Mouse (Mus musculus): ENCODE measurements around the gene Setdb2. TPM values are rescaled to one million over a fixed set of nuclear protein-coding genes. Genes with fewer than 3 reads are reported as not detected.
A peak's percentile ranks its signal among the peaks of the same experiment; 100 is the strongest.
"Not testable (repeated sequence)": the region's sequence is repeated elsewhere in the genome, so short reads cannot be mapped to it uniquely, and the experiment has no call there.

Setdb2 gene
- polyA plus RNA-seq, 1 experiment = 0.29 TPM

DNA sequence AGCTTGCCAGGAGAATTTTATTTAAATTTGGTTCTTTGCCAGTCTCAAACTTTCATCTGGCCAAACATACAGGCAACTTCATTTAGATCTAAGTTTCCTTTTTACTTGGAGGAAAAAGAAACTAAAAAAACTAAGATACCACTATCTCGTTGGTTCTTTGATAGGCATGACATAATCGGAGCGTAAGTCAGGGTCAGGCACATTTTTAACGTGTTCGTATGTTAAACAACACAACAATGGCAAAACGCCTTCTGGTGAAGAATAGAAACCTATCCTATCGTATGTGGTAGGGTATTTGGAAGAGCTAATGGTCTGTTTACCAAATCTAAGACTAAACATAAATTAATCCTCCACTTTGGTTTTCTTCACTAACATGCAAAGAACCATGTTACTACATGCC is 645 bp downstream of the Setdb2 start:
- H3K4me1 ChIP-seq (ENCODE audit: control insufficient read depth) = peaks cover 20% of the 10 kb centered on the region

DNA sequence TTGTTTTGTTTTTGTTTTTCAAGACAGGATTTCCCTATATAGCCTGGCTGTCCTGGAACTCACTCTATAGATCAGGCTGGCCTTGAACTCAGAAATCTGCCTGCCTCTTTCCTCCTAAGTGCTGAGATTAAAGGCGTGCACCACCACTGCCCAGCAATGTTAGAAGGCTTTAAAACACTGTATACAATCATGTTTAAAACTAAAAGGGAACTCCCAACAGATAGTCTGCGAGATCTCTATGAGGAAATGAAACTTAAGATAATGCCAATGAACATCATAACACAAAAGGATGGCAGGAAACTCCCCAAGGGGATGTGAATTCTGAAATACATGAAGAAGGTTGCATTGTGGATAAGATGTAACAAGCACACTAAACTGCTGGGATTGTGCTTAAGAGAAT is 2.2 kb downstream of the Setdb2 start:
- Histone ChIP-seq H3K36me3 (ENCODE audit: control insufficient read depth) (peaks cover 18% of the 10 kb centered on the region), H3K4me3 (replicated peaks) (no peak overlapping the region), H3K9me3 (ENCODE audit: control insufficient read depth, low read length) (no peaks in the 10 kb centered on the region), H3K27me3 (ENCODE audit: control insufficient read depth) (no peaks in the 10 kb centered on the region), H3K4me1 (ENCODE audit: control insufficient read depth) (peaks cover 28% of the 10 kb centered on the region)
- TF ChIP-seq TAL1 (IDR thresholded peaks at IDR 0.05; ENCODE audit: low read length) (no peak), GATA1 (IDR thresholded peaks at IDR 0.05; ENCODE audit: low read length) (no peak)

More for the DNA sequence above, 645 bp downstream of the Setdb2 start:
- H3K4me3 ChIP-seq (replicated peaks) = peak overlapping the region; percentile 95
- H3K27me3 ChIP-seq (ENCODE audit: control insufficient read depth) = no peaks in the 10 kb centered on the region
- peaks cover 13% of the 10 kb centered on the region for H3K36me3 ChIP-seq (ENCODE audit: control insufficient read depth)
- H3K9me3 ChIP-seq (ENCODE audit: control insufficient read depth, low read length) = no peaks in the 10 kb centered on the region
- TF ChIP-seq TAL1 (IDR thresholded peaks at IDR 0.05; ENCODE audit: low read length) (no peak), GATA1 (IDR thresholded peaks at IDR 0.05; ENCODE audit: low read length) (no peak)

DNA sequence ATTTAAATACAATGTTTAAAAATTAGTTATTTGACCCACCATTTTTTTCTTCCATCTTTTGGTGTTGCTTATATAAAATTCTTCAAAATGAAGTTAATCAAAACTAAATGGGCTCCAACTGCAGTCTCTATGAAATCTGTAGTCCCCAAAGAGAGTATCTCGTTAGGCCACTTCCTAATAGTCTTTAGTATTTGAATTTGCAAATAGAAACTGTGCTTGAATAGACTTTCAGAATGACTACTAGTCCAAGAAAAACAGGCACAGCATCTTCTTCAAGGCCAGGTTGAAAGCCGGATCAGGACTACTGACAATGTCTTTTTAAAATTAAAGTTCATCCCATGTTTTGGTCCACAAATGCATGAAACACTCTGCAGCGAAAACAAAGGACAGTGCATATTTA is 3.3 kb downstream of the Setdb2 start:
- H3K4me3 ChIP-seq (replicated peaks) = no peak overlapping the region
- no peak for TF ChIP-seq GATA1 (IDR thresholded peaks at IDR 0.05; ENCODE audit: low read length)
- TF ChIP-seq TAL1 (IDR thresholded peaks at IDR 0.05; ENCODE audit: low read length) = no peak

DNA sequence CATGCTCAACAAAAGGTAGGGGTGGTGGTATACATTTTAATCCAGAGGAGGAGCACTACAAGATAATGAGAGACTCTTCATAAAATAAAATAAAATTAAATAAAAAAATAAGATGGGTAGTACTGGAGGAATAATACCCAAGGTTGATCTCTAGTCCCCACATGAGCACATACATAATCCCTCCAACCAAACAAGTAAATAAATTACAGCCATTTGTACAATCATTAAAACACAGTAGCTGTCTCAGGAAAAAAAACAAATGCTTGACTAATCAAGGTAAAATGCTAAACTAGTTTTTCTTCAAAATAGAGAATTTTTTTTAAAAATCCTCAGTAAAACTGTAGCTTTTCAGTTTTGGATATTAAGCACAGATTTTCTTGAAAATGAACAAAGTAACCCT is 5.5 kb downstream of the Setdb2 start:
- no peaks in the 10 kb centered on the region for H3K27me3 ChIP-seq (ENCODE audit: control insufficient read depth)
- peaks cover 26% of the 10 kb centered on the region for H3K36me3 ChIP-seq (ENCODE audit: control insufficient read depth)
- H3K9me3 ChIP-seq (ENCODE audit: control insufficient read depth, low read length) = no peaks in the 10 kb centered on the region
- TF ChIP-seq GATA1 (IDR thresholded peaks at IDR 0.05; ENCODE audit: low read length) (no peak), TAL1 (IDR thresholded peaks at IDR 0.05; ENCODE audit: low read length) (no peak)
- H3K4me1 ChIP-seq (ENCODE audit: control insufficient read depth) = peaks cover 20% of the 10 kb centered on the region
- H3K4me3 ChIP-seq (replicated peaks) = no peak overlapping the region

More for the DNA sequence above, 3.3 kb downstream of the Setdb2 start:
- H3K9me3 ChIP-seq (ENCODE audit: control insufficient read depth, low read length) = no peaks in the 10 kb centered on the region
- peaks cover 18% of the 10 kb centered on the region for H3K36me3 ChIP-seq (ENCODE audit: control insufficient read depth)
- peaks cover 24% of the 10 kb centered on the region for H3K4me1 ChIP-seq (ENCODE audit: control insufficient read depth)
- H3K27me3 ChIP-seq (ENCODE audit: control insufficient read depth) = no peaks in the 10 kb centered on the region

DNA sequence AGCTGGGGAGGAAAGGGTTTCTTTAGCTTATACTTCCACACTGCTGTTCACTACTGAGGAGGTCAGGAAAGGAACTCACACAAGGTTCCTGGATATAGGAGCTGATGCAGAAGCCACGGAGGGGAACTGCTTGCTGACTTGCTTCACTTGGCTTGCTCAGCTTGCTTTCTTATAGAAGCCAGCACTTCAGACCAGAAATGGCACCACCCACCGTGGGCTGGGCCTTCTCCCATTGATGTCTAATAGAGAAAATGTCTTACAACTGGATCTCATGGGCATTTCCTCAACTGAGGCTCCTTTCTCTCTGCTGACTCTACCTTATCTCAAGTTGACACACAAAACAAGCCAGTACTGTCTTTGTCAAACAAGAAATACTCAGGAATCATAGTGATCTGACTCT is 6.8 kb downstream of the Setdb2 start:
- TF ChIP-seq GATA1 (IDR thresholded peaks at IDR 0.05; ENCODE audit: low read length) (no peak), TAL1 (IDR thresholded peaks at IDR 0.05; ENCODE audit: low read length) (no peak)
- Histone ChIP-seq H3K4me1 (ENCODE audit: control insufficient read depth) (peaks cover 13% of the 10 kb centered on the region), H3K27me3 (ENCODE audit: control insufficient read depth) (no peaks in the 10 kb centered on the region), H3K4me3 (replicated peaks) (no peak overlapping the region), H3K36me3 (ENCODE audit: control insufficient read depth) (peaks cover 36% of the 10 kb centered on the region), H3K9me3 (ENCODE audit: control insufficient read depth, low read length) (no peaks in the 10 kb centered on the region)

DNA sequence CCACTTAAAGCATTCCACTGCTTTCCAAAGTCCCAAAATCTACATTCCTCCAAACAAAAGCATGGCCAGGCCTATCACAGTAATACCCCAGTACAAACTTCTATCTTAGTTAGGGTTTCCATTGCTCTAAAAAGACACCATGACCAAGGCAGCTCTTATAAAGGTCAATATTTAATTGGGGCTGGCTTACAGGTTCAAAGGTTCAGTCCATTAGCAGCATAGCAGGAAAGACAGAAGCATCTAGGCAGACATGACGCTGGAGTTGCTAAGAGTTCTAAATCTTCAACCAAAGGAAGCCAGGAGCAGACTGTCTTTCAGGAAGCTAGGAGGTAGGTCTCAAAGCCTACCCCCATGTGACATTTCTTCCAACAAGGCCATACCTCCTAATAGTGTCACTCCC is 10.1 kb downstream of the Setdb2 start:
- no peak overlapping the region for H3K4me3 ChIP-seq (replicated peaks)
- TF ChIP-seq TAL1 (IDR thresholded peaks at IDR 0.05; ENCODE audit: low read length) = no peak
- no peak for TF ChIP-seq GATA1 (IDR thresholded peaks at IDR 0.05; ENCODE audit: low read length)
- no peaks in the 10 kb centered on the region for H3K9me3 ChIP-seq (ENCODE audit: control insufficient read depth, low read length)
- no peaks in the 10 kb centered on the region for H3K27me3 ChIP-seq (ENCODE audit: control insufficient read depth)
- peaks cover 8% of the 10 kb centered on the region for H3K4me1 ChIP-seq (ENCODE audit: control insufficient read depth)
- H3K36me3 ChIP-seq (ENCODE audit: control insufficient read depth) = peaks cover 32% of the 10 kb centered on the region

DNA sequence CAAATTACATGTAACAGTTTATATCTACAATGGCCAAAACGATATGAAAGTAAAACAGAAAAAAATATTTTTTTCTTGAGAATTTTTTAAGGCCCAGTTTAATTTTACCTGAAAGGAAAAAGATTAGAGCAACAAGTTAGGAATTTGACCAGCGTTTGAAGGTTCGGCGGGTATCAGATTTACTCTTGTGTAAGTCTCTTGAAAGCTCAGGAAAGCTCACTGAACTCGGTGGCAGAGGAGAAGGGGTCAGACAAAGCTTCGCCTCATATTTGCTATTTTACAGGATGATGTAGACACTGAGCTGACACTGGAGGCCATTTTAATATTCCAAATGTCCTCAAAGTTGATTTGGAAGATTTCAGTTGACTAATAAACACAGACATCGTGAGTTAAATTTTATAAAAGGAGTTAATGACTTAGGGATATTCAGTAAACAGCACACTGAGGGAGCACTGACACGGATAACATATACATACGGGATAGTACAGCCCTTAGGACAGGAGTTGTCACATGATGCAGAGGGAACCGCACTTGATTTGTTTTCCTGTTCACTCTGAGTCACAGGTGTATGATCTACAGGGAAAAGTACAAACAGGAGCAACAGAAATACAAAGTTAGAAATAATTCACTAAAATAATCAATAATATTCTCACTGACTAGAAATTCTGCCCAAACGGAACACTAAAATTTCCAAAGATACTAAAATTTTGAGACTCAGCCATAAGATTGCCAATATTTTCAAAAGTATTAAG is 17.6 kb downstream of the Setdb2 start:
- Histone ChIP-seq H3K4me1 (ENCODE audit: control insufficient read depth) (no peaks in the 10 kb centered on the region; the same call in 1 of the 2 replicates), H3K9me3 (ENCODE audit: control insufficient read depth, low read length) (no peaks in the 10 kb centered on the region), H3K36me3 (ENCODE audit: control insufficient read depth) (peaks cover 27% of the 10 kb centered on the region), H3K27me3 (ENCODE audit: control insufficient read depth) (no peaks in the 10 kb centered on the region), H3K4me3 (replicated peaks) (no peak overlapping the region)
- TF ChIP-seq GATA1 (IDR thresholded peaks at IDR 0.05; ENCODE audit: low read length) (no peak), TAL1 (IDR thresholded peaks at IDR 0.05; ENCODE audit: low read length) (no peak)

DNA sequence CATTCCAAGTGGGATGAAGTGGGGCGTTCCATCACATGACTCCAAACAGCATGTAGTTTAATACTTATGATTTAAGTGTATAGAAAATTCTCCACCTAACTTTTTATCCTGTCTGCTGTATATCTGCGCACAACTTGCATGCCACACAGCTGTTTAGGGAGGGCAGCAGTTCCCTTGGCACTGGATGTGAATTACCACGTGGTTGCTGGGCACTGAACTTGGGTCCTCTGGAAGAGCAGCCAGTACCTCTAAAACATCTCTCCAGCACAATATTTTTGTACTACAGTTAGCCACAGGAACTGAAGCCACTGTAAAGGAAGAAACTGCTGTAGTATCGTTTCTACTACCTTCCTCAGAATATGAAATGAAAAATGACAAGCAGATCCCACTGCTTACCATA is 22.5 kb downstream of the Setdb2 start:
- TF ChIP-seq GATA1 (IDR thresholded peaks at IDR 0.05; ENCODE audit: low read length) (no peak), TAL1 (IDR thresholded peaks at IDR 0.05; ENCODE audit: low read length) (no peak)
- Histone ChIP-seq H3K4me1 (ENCODE audit: control insufficient read depth) (no peaks in the 10 kb centered on the region), H3K27me3 (ENCODE audit: control insufficient read depth) (no peaks in the 10 kb centered on the region), H3K36me3 (ENCODE audit: control insufficient read depth) (peaks cover 63% of the 10 kb centered on the region), H3K9me3 (ENCODE audit: control insufficient read depth, low read length) (no peaks in the 10 kb centered on the region), H3K4me3 (replicated peaks) (no peak overlapping the region)

DNA sequence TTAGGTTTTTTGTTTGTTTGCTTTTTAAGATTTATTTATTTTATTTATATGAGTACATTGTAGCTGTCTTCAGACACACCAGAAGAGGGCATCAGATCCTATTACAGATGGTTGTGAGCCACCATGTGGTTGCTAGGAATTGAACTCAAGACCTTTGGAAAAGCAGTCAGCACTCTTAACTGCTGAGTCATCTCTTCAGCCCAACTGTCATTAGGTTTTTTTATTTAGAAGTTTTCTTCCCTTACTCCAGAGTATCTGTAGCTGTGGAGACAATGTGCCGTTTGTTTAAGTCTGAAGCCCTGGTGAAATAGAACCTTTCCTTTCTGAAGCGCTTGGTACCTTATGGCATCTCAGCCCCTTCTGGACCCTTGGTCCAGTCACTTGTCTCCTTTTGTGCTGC is 25.7 kb downstream of the Setdb2 start:
- H3K27me3 ChIP-seq (ENCODE audit: control insufficient read depth); H3K4me1 ChIP-seq (ENCODE audit: control insufficient read depth); H3K4me3 ChIP-seq (replicated peaks); H3K9me3 ChIP-seq (ENCODE audit: control insufficient read depth, low read length): not testable (repeated sequence)
- peaks cover 80% of the 10 kb centered on the region for H3K36me3 ChIP-seq (ENCODE audit: control insufficient read depth)

DNA sequence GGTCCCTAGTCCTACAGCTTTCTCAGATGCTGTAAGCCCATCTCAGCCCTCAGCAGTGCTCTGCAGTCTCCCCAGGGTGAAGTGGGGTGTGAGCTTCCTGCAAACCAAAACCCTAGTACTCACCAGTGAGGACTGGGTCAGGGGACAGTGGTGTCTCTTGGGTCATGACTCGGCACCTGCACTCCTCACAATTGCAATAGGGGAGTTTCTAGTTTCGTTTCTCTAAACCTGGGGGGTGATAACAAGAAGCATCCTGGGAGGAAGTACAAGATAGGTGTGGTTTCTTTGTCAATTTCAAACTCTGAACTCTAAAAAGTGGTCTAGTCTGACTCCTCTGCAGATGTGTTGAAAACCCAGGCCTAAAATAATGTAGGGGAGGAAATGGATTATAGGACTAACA is 43.7 kb downstream of the Setdb2 start:
- Histone ChIP-seq H3K9me3 (ENCODE audit: control insufficient read depth, low read length) (no peaks in the 10 kb centered on the region), H3K36me3 (ENCODE audit: control insufficient read depth) (peaks cover 35% of the 10 kb centered on the region), H3K4me1 (ENCODE audit: control insufficient read depth) (no peaks in the 10 kb centered on the region), H3K27me3 (ENCODE audit: control insufficient read depth) (no peaks in the 10 kb centered on the region), H3K4me3 (replicated peaks) (no peak overlapping the region)
- TF ChIP-seq TAL1 (IDR thresholded peaks at IDR 0.05; ENCODE audit: low read length) (no peak), GATA1 (IDR thresholded peaks at IDR 0.05; ENCODE audit: low read length) (no peak)

Data from erythroblast, embryonic 14.5 days (primary cell).